Mouse (Mus musculus) small intestine, adult 2 months (tissue): ENCODE results near the gene Lexm. TPM values are rescaled to one million over a fixed set of nuclear protein-coding genes. Genes with fewer than 3 reads are reported as not detected.

Source experiments
- H3K27ac ChIP-seq: fragments of 200-500 bp; 2 replicates; pipeline ENCODE4 v1.5.1; 2012; ENCODE audit warnings: low read depth, low read length, control low read depth, inconsistent platforms; ENCODE audit not compliant: insufficient read depth
- H3K27me3 ChIP-seq: fragments of 200-500 bp; 2 replicates; pipeline ENCODE4 v1.6.1; 2012; ENCODE audit warnings: mild to moderate bottlenecking, moderate library complexity, low read length, inconsistent platforms; ENCODE audit not compliant: control insufficient read depth, insufficient read depth
- H3K36me3 ChIP-seq: fragments of 200-500 bp; 2 replicates; pipeline ENCODE4 v1.6.1; 2012; ENCODE audit warnings: mild to moderate bottlenecking, low read length, control low read depth, inconsistent platforms; ENCODE audit not compliant: control insufficient read depth, insufficient read depth
- H3K4me1 ChIP-seq: fragments of 200-500 bp; 2 replicates; pipeline ENCODE4 v1.6.1; 2012; ENCODE audit warnings: low read length, inconsistent platforms, mixed read lengths; ENCODE audit not compliant: control insufficient read depth, insufficient read depth, insufficient read length
- H3K4me3 ChIP-seq: fragments of 200-500 bp; 2 replicates; pipeline ENCODE4 v1.5.1; 2012; ENCODE audit warnings: low read depth, mild to moderate bottlenecking, control low read depth, inconsistent platforms, low read length, moderate library complexity
- CTCF ChIP-seq: fragments of 200-500 bp; IDR thresholded peaks from 2 replicates; pipeline ENCODE4 v1.5.1; 2012; ENCODE audit warnings: low read depth, mild to moderate bottlenecking, control low read depth, inconsistent platforms, low read length, moderate library complexity, mixed read lengths; ENCODE audit not compliant: insufficient replicate concordance, insufficient read length; ENCODE audit errors: extremely low read depth
- POLR2A ChIP-seq: fragments of 200-500 bp; IDR thresholded peaks from 2 replicates; pipeline ENCODE4 v1.6.1; 2012; ENCODE audit warnings: low read depth, mild to moderate bottlenecking, control low read depth, inconsistent platforms, low read length, moderate library complexity
- WGBS: fragments of 180-500 bp; shearing (Covaris S2); methylation state at CpG from one replicate; pipeline ENCODE4 v1.1.7; 2018; 5-methylcytosine and 5-hydroxymethylcytosine counted together
- polyA plus RNA-seq: library from polyadenylated mRNA; depleted of rRNA; stranded (reverse); fragments of >200 nt; gene quantifications from 2 replicates; pipeline ENCODE4 v1.2.3, GENCODE M21; 2012

The Lexm gene
- polyA plus RNA-seq, 1 experiment = not detected

- H3K27ac ChIP-seq = no peak overlapping the region
- H3K36me3 ChIP-seq = peaks cover 19% of the 10 kb centered on the region
- 65% methylated on average over 9 of the region's 9 CpGs for WGBS
- H3K4me1 ChIP-seq = peaks cover 20% of the 10 kb centered on the region
- no peaks in the 10 kb centered on the region for H3K27me3 ChIP-seq
- TF ChIP-seq POLR2A (no peak), CTCF (no peak)
- no peak overlapping the region for H3K4me3 ChIP-seq
Measured at GRCm38 (mm10) chr4:106634086-106634479, 17.0 kb upstream of the Lexm start.

GRCm38 (mm10) chr4:106633281-106634085, 16.4 kb upstream of the Lexm start:
- H3K4me1 ChIP-seq = peaks cover 23% of the 10 kb centered on the region
- peaks cover 13% of the 10 kb centered on the region; the same call in 1 of the 2 replicates for H3K36me3 ChIP-seq
- WGBS = 57% methylated on average over 8 of the region's 8 CpGs
- H3K4me3 ChIP-seq = no peak overlapping the region
- H3K27ac ChIP-seq = no peak overlapping the region
- no peaks in the 10 kb centered on the region for H3K27me3 ChIP-seq
- TF ChIP-seq POLR2A = no peak
- TF ChIP-seq CTCF = no peak

GRCm38 (mm10) chr4:106632313-106632712, 15.3 kb upstream of the Lexm start:
- peaks cover 30% of the 10 kb centered on the region for H3K4me1 ChIP-seq
- 45% methylated on average over 2 of the region's 3 CpGs for WGBS
- H3K36me3 ChIP-seq = 0 out of 2 replicates have a peak, but pooled peaks cover 10% of the 10 kb centered on the region
- H3K4me3 ChIP-seq = no peak overlapping the region
- no peak overlapping the region for H3K27ac ChIP-seq
- TF ChIP-seq CTCF = no peak
- TF ChIP-seq POLR2A = no peak
- no peaks in the 10 kb centered on the region for H3K27me3 ChIP-seq

- Histone ChIP-seq H3K4me3 (no peak overlapping the region), H3K27ac (no peak overlapping the region), H3K36me3 (no peaks in the 10 kb centered on the region), H3K27me3 (no peaks in the 10 kb centered on the region), H3K4me1 (peaks cover 25% of the 10 kb centered on the region)
- TF ChIP-seq CTCF = peak; percentile 26; the same call in 1 of the 2 replicates
- no peak for TF ChIP-seq POLR2A
- WGBS = 45% methylated on average over 14 of the region's 14 CpGs
Measured at GRCm38 (mm10) chr4:106630333-106631220, 13.5 kb upstream of the Lexm start.

DNA sequence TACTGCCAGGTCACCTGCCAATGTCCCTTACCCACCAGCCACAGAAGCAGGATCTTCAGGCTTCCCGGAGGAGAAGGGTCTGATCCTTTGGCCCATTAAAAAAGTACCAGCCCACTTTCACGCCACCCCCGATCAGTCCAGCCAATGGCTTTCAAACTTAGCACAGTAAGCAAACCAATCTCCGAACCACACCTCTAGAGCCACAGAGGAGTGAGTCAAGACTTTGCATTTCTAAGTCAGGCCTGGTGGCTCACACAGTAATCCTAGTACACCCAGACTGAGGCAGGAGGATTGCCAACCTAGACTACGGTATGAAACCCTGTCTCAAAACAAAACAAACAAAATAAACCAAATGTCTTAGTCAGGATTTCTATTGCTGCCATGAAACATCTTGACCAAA, 12.3 kb upstream of the Lexm start:
- TF ChIP-seq CTCF (no peak), POLR2A (no peak)
- peak overlapping the region; percentile 89 for H3K27ac ChIP-seq
- H3K4me1 ChIP-seq = peaks cover 25% of the 10 kb centered on the region
- no peaks in the 10 kb centered on the region for H3K27me3 ChIP-seq
- WGBS = 26% methylated on average over 5 of the region's 5 CpGs
- H3K4me3 ChIP-seq = 0 out of 2 replicates have a peak overlapping the region, but pooled peaks have one; percentile 12
- peaks cover 2% of the 10 kb centered on the region; the same call in 1 of the 2 replicates for H3K36me3 ChIP-seq

DNA sequence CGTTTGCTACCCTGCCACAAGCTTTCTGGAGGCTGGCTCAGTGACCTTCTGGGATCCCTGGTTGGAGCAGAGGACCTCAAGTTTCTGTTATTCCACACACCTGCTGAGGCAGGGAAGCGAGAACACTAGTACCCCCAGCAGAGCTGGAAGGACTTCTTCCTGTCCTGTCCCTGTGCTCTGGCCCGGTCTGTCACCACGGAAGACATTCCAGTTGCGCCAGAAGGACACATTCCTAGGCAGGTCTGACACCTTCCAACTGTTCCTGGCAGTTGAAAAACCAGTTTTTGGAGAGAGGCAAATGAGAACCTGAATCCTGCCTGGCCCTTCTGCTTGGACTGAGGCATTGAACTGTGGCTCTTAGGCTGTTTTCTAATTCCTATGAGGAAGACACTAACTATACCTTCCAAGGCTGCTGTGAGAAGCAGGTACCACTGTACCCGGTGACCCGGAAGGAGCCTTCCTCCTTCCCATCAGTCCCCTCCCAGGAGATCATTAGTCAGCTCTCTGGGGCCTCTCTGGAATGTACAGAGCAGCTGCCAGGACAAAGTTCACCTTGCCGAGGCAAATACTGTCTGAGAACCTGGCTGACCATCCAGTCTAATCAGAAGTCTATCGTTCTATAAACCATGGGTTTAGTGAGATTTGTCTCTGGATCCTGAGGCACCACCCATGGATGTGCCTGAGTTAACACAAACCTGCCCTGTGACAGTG, 11.8 kb upstream of the Lexm start:
- H3K27ac ChIP-seq = peak overlapping the region; percentile 89
- peaks cover 28% of the 10 kb centered on the region for H3K4me1 ChIP-seq
- H3K4me3 ChIP-seq = 0 out of 2 replicates have a peak overlapping the region, but pooled peaks have one; percentile 12
- no peaks in the 10 kb centered on the region for H3K27me3 ChIP-seq
- WGBS = 11% methylated on average over 9 of the region's 9 CpGs
- H3K36me3 ChIP-seq = peaks cover 2% of the 10 kb centered on the region; the same call in 1 of the 2 replicates
- TF ChIP-seq POLR2A (no peak), CTCF (no peak)
